Mouse (Mus musculus) limb, embryonic 15.5 days (tissue): Measurements from ENCODE around the gene Fst. TPM values are rescaled to one million over a fixed set of nuclear protein-coding genes. Genes with fewer than 3 reads are reported as not detected.

ENCODE experiments used
- ATAC-seq: fragments of 200-750 bp; cut with Nextera tagmentation; 2 replicates; pipeline ENCODE4 v1.8.0; 2017; ENCODE audit warnings: low read depth, moderate TSS enrichment; ENCODE audit not compliant: insufficient number of reproducible peaks, low FRiP score, low TSS enrichment
- H3K27ac ChIP-seq: fragments of 300-500 bp; sonication (generic); 2 replicates; pipeline ENCODE4 v1.5.1; 2015; ENCODE audit warnings: moderate library complexity, mild to moderate bottlenecking, inconsistent platforms
- H3K27me3 ChIP-seq: fragments of 300-500 bp; sonication (generic); 2 replicates; pipeline ENCODE4 v1.6.1; 2015; ENCODE audit warnings: inconsistent platforms
- H3K36me3 ChIP-seq: fragments of 300-500 bp; sonication (generic); 2 replicates; pipeline ENCODE4 v1.6.1; 2015; ENCODE audit warnings: inconsistent platforms
- H3K4me1 ChIP-seq: fragments of 300-500 bp; sonication (generic); 2 replicates; pipeline ENCODE4 v1.6.1; 2015; ENCODE audit warnings: inconsistent platforms
- H3K4me2 ChIP-seq: fragments of 300-500 bp; sonication (generic); 2 replicates; pipeline ENCODE4 v1.6.1; 2015; ENCODE audit warnings: mild to moderate bottlenecking, inconsistent platforms
- H3K4me3 ChIP-seq: fragments of 300-500 bp; sonication (generic); 2 replicates; pipeline ENCODE4 v1.5.1; 2015; ENCODE audit warnings: mild to moderate bottlenecking, inconsistent platforms
- H3K9ac ChIP-seq: fragments of 300-500 bp; sonication (generic); 2 replicates; pipeline ENCODE4 v1.6.1; 2015; ENCODE audit warnings: inconsistent platforms
- H3K9me3 ChIP-seq: fragments of 300-500 bp; sonication (generic); 2 replicates; pipeline ENCODE4 v1.6.1; 2016; ENCODE audit warnings: inconsistent platforms
- WGBS: fragments of 180-500 bp; shearing (Covaris S2); methylation state at CpG from one replicate; pipeline ENCODE4 v1.1.7; 2015; 5-methylcytosine and 5-hydroxymethylcytosine counted together
- polyA plus RNA-seq: library from polyadenylated mRNA; unstranded; fragments of >200 nt; fragmentation: Nextera tagmentation; extraction: Ambion mirVana; gene quantifications from 2 replicates; pipeline ENCODE4 v1.2.1, GENCODE M21; 2015

The Fst gene
- polyA plus RNA-seq: 53.4 and 55.4 TPM in 2 replicates

- peaks cover 48% of the 10 kb centered on the region for H3K27me3 ChIP-seq
- WGBS: under 1% methylated on average over 67 of the region's 77 CpGs
- H3K4me1 ChIP-seq: peaks cover 26% of the 10 kb centered on the region
- no peaks in the 10 kb centered on the region for H3K36me3 ChIP-seq
- H3K27ac ChIP-seq: peak within 1 kb of the TSS; percentile 87
- no peaks in the 10 kb centered on the region for H3K9me3 ChIP-seq
- ATAC-seq: peak; percentile 66
- H3K9ac ChIP-seq: peak within 1 kb of the TSS; percentile 52
- peak within 1 kb of the TSS; percentile 63 for H3K4me3 ChIP-seq
- H3K4me2 ChIP-seq: peak within 1 kb of the TSS; percentile 96
Measured at GRCm38 (mm10) chr13:114458886-114459700, at the start of gene Fst. Gene Fst (minus strand): TSS chr13:114458951.

GRCm38 (mm10) chr13:114493826-114494225, 35.1 kb upstream of the Fst start:
- H3K4me2 ChIP-seq: no peak overlapping the region
- H3K9me3 ChIP-seq: no peaks in the 10 kb centered on the region
- ATAC-seq: no peak
- H3K9ac ChIP-seq: no peak overlapping the region
- no peaks in the 10 kb centered on the region for H3K4me1 ChIP-seq
- no peaks in the 10 kb centered on the region for H3K36me3 ChIP-seq
- H3K27me3 ChIP-seq: no peaks in the 10 kb centered on the region
- WGBS: 52% methylated on average over 3 of the region's 3 CpGs
- H3K27ac ChIP-seq: no peak overlapping the region
- no peak overlapping the region for H3K4me3 ChIP-seq

GRCm38 (mm10) chr13:114488178-114488577, 29.4 kb upstream of the Fst start:
- WGBS: 45% methylated on average over 7 of the region's 7 CpGs
- Histone ChIP-seq H3K4me2 (no peak overlapping the region), H3K36me3 (no peaks in the 10 kb centered on the region), H3K4me1 (peaks cover 5% of the 10 kb centered on the region; the same call in 1 of the 2 replicates), H3K4me3 (no peak overlapping the region), H3K9ac (no peak overlapping the region), H3K27ac (no peak overlapping the region), H3K9me3 (no peaks in the 10 kb centered on the region), H3K27me3 (no peaks in the 10 kb centered on the region)
- no peak for ATAC-seq

- H3K4me2 ChIP-seq: no peak overlapping the region
- H3K27me3 ChIP-seq: no peaks in the 10 kb centered on the region
- no peaks in the 10 kb centered on the region for H3K36me3 ChIP-seq
- H3K27ac ChIP-seq: no peak overlapping the region
- H3K9ac ChIP-seq: no peak overlapping the region
- no peaks in the 10 kb centered on the region for H3K9me3 ChIP-seq
- no peaks in the 10 kb centered on the region for H3K4me1 ChIP-seq
- 83% methylated on average over 4 of the region's 4 CpGs for WGBS
- no peak for ATAC-seq
- no peak overlapping the region for H3K4me3 ChIP-seq
Measured at GRCm38 (mm10) chr13:114478329-114478728, 19.6 kb upstream of the Fst start.

GRCm38 (mm10) chr13:114469945-114470344, 11.2 kb upstream of the Fst start:
- H3K4me1 ChIP-seq: no peaks in the 10 kb centered on the region
- H3K4me2 ChIP-seq: no peak overlapping the region
- WGBS: 94% methylated on average over 3 of the region's 3 CpGs
- H3K4me3 ChIP-seq: no peak overlapping the region
- no peaks in the 10 kb centered on the region for H3K27me3 ChIP-seq
- no peaks in the 10 kb centered on the region for H3K36me3 ChIP-seq
- ATAC-seq: no peak
- no peaks in the 10 kb centered on the region for H3K9me3 ChIP-seq
- H3K9ac ChIP-seq: no peak overlapping the region
- H3K27ac ChIP-seq: no peak overlapping the region

- no peak overlapping the region for H3K4me2 ChIP-seq
- 91% methylated on average over 6 of the region's 6 CpGs for WGBS
- no peaks in the 10 kb centered on the region for H3K9me3 ChIP-seq
- no peaks in the 10 kb centered on the region for H3K4me1 ChIP-seq
- H3K27me3 ChIP-seq: peaks cover 4% of the 10 kb centered on the region; the same call in 1 of the 2 replicates
- no peak overlapping the region for H3K9ac ChIP-seq
- ATAC-seq: no peak
- no peak overlapping the region for H3K27ac ChIP-seq
- no peak overlapping the region for H3K4me3 ChIP-seq
- H3K36me3 ChIP-seq: no peaks in the 10 kb centered on the region
Measured at GRCm38 (mm10) chr13:114466269-114466919, 7.6 kb upstream of the Fst start.

- WGBS: 71% methylated on average over 1 of the region's 1 CpGs
- 0 out of 2 replicates have a peak, but pooled peaks cover under 1% of the 10 kb centered on the region for H3K4me1 ChIP-seq
- no peaks in the 10 kb centered on the region for H3K36me3 ChIP-seq
- ATAC-seq: no peak
- H3K9ac ChIP-seq: no peak overlapping the region
- H3K4me3 ChIP-seq: no peak overlapping the region
- peaks cover 5% of the 10 kb centered on the region for H3K27me3 ChIP-seq
- no peaks in the 10 kb centered on the region for H3K9me3 ChIP-seq
- no peak overlapping the region for H3K27ac ChIP-seq
- no peak overlapping the region for H3K4me2 ChIP-seq
Measured at GRCm38 (mm10) chr13:114465387-114465786, 6.6 kb upstream of the Fst start.

GRCm38 (mm10) chr13:114464824-114465223, 6.1 kb upstream of the Fst start:
- 84% methylated on average over 3 of the region's 3 CpGs for WGBS

GRCm38 (mm10) chr13:114462548-114463408, 4.0 kb upstream of the Fst start:
- WGBS: 82% methylated on average over 8 of the region's 8 CpGs

More at GRCm38 (mm10) chr13:114464824-114465223, 6.1 kb upstream of the Fst start:
- peaks cover 8% of the 10 kb centered on the region for H3K27me3 ChIP-seq
- H3K4me3 ChIP-seq: no peak overlapping the region
- peaks cover 6% of the 10 kb centered on the region for H3K4me1 ChIP-seq
- H3K9ac ChIP-seq: no peak overlapping the region
- H3K27ac ChIP-seq: no peak overlapping the region
- no peaks in the 10 kb centered on the region for H3K9me3 ChIP-seq
- H3K36me3 ChIP-seq: no peaks in the 10 kb centered on the region
- no peak overlapping the region for H3K4me2 ChIP-seq
- no peak for ATAC-seq

GRCm38 (mm10) chr13:114460306-114460892, 1.6 kb upstream of the Fst start:
- Histone ChIP-seq H3K9me3 (no peaks in the 10 kb centered on the region), H3K27me3 (peaks cover 38% of the 10 kb centered on the region)
- peak; percentile 17; the same call in 1 of the 2 replicates for ATAC-seq

More at GRCm38 (mm10) chr13:114462548-114463408, 4.0 kb upstream of the Fst start:
- peaks cover 16% of the 10 kb centered on the region for H3K27me3 ChIP-seq
- H3K4me2 ChIP-seq: no peak overlapping the region
- no peaks in the 10 kb centered on the region for H3K9me3 ChIP-seq
- H3K4me1 ChIP-seq: peaks cover 14% of the 10 kb centered on the region
- no peak for ATAC-seq
- no peak overlapping the region for H3K27ac ChIP-seq
- H3K36me3 ChIP-seq: no peaks in the 10 kb centered on the region
- H3K9ac ChIP-seq: no peak overlapping the region
- H3K4me3 ChIP-seq: no peak overlapping the region

GRCm38 (mm10) chr13:114459701-114460160, 980 bp upstream of the Fst start:
- peaks cover 45% of the 10 kb centered on the region for H3K27me3 ChIP-seq

More at GRCm38 (mm10) chr13:114460306-114460892, 1.6 kb upstream of the Fst start:
- peak overlapping the region; percentile 96 for H3K4me2 ChIP-seq
- H3K27ac ChIP-seq: peak overlapping the region; percentile 59; the same call in 1 of the 2 replicates
- under 1% methylated on average over 29 of the region's 29 CpGs for WGBS
- no peaks in the 10 kb centered on the region for H3K36me3 ChIP-seq
- no peak overlapping the region for H3K9ac ChIP-seq
- H3K4me1 ChIP-seq: peaks cover 26% of the 10 kb centered on the region
- H3K4me3 ChIP-seq: peak overlapping the region; percentile 63

More at GRCm38 (mm10) chr13:114459701-114460160, 980 bp upstream of the Fst start:
- no peaks in the 10 kb centered on the region for H3K36me3 ChIP-seq
- peak overlapping the region; percentile 87 for H3K27ac ChIP-seq
- H3K4me3 ChIP-seq: peak overlapping the region; percentile 63
- peaks cover 26% of the 10 kb centered on the region for H3K4me1 ChIP-seq
- under 1% methylated on average over 15 of the region's 16 CpGs for WGBS
- peak overlapping the region; percentile 37; the same call in 1 of the 2 replicates for H3K9ac ChIP-seq
- peak overlapping the region; percentile 96 for H3K4me2 ChIP-seq
- no peak for ATAC-seq
- no peaks in the 10 kb centered on the region for H3K9me3 ChIP-seq
